Mouse (Mus musculus) heart, embryonic 15.5 days (tissue): Measurements from ENCODE around the gene Ear1. TPM values are rescaled to one million over a fixed set of nuclear protein-coding genes. Genes with fewer than 3 reads are reported as not detected.
A peak's percentile ranks its signal among the peaks of the same experiment; 100 is the strongest.
"Not testable (repeated sequence)": the region's sequence is repeated elsewhere in the genome, so short reads cannot be mapped to it uniquely, and the experiment has no call there.

Source experiments
- ATAC-seq: fragments of 200-750 bp; cut with Nextera tagmentation; replicated peaks from 2 replicates; pipeline ENCODE4 v1.8.0; 2017; ENCODE audit warnings: low read depth, moderate TSS enrichment; ENCODE audit not compliant: insufficient number of reproducible peaks, insufficient read depth, low FRiP score
- H3K27ac ChIP-seq: fragments of 300-500 bp; sonication (generic); 2 replicates; pipeline ENCODE4 v1.5.1; 2015; ENCODE audit warnings: mild to moderate bottlenecking, inconsistent platforms
- H3K27me3 ChIP-seq: fragments of 300-500 bp; sonication (generic); 2 replicates; pipeline ENCODE4 v1.6.1; 2015; ENCODE audit warnings: inconsistent platforms
- H3K36me3 ChIP-seq: fragments of 300-500 bp; sonication (generic); 2 replicates; pipeline ENCODE4 v1.6.1; 2015; ENCODE audit warnings: mild to moderate bottlenecking, inconsistent platforms
- H3K4me1 ChIP-seq: fragments of 300-500 bp; sonication (generic); replicated peaks from 2 replicates; pipeline ENCODE4 v1.6.1; 2015; ENCODE audit warnings: inconsistent platforms
- H3K4me2 ChIP-seq: fragments of 300-500 bp; sonication (generic); 2 replicates; pipeline ENCODE4 v1.6.1; 2015; ENCODE audit warnings: inconsistent platforms, mild to moderate bottlenecking, moderate library complexity
- H3K4me3 ChIP-seq: fragments of 300-500 bp; sonication (generic); 2 replicates; pipeline ENCODE4 v1.5.1; 2015; ENCODE audit warnings: mild to moderate bottlenecking, inconsistent platforms
- H3K9ac ChIP-seq: fragments of 300-500 bp; sonication (generic); 2 replicates; pipeline ENCODE4 v1.6.1; 2015; ENCODE audit warnings: mild to moderate bottlenecking, inconsistent platforms
- H3K9me3 ChIP-seq: fragments of 300-500 bp; sonication (generic); replicated peaks from 2 replicates; pipeline ENCODE4 v1.6.1; 2016; ENCODE audit warnings: inconsistent platforms
- WGBS: fragments of 180-500 bp; shearing (Covaris S2); methylation state at CpG from one replicate; pipeline ENCODE4 v1.1.7; 2015; ENCODE audit warnings: mixed read lengths; 5-methylcytosine and 5-hydroxymethylcytosine counted together
- polyA plus RNA-seq: library from polyadenylated mRNA; unstranded; fragments of >200 nt; fragmentation: Nextera tagmentation; extraction: Ambion mirVana; gene quantifications from 2 replicates; pipeline ENCODE4 v1.2.1, GENCODE M21; 2015

The Ear1 gene
- polyA plus RNA-seq, 1 experiment from 2014 or later = not detected

GRCm38 (mm10) chr14:43796069-43796904 is 79.0 kb downstream of the Ear1 start:
- no peak for ATAC-seq
- Histone ChIP-seq H3K27me3 (no peaks in the 10 kb centered on the region), H3K9ac (no peak overlapping the region), H3K4me1 (0 out of 2 replicates have a peak, but pooled peaks cover 4% of the 10 kb centered on the region), H3K4me2 (peak overlapping the region; percentile 60), H3K27ac (no peak overlapping the region), H3K36me3 (no peaks in the 10 kb centered on the region), H3K4me3 (peak overlapping the region; percentile 32), H3K9me3 (no peaks in the 10 kb centered on the region)
- 14% methylated on average over 14 of the region's 14 CpGs for WGBS

- WGBS = 56% methylated on average over 5 of the region's 5 CpGs
- H3K9ac ChIP-seq, ATAC-seq: not testable (repeated sequence)
Observed at GRCm38 (mm10) chr14:43793811-43794210, 81.5 kb downstream of the Ear1 start.

GRCm38 (mm10) chr14:43784645-43785044 is 90.7 kb downstream of the Ear1 start, which contains the start of gene Gm8180:
TSS of gene Gm8180 (minus strand) at chr14:43784745.
- H3K36me3 ChIP-seq, H3K9ac ChIP-seq, H3K27me3 ChIP-seq, H3K27ac ChIP-seq, H3K4me1 ChIP-seq, H3K4me2 ChIP-seq, H3K9me3 ChIP-seq, ATAC-seq, H3K4me3 ChIP-seq: not testable (repeated sequence)
- WGBS = 79% methylated on average over 3 of the region's 3 CpGs

More at GRCm38 (mm10) chr14:43793811-43794210, 81.5 kb downstream of the Ear1 start:
- not testable (repeated sequence) for H3K4me3 ChIP-seq, H3K36me3 ChIP-seq, H3K27me3 ChIP-seq, H3K4me1 ChIP-seq, H3K4me2 ChIP-seq, H3K9me3 ChIP-seq, H3K27ac ChIP-seq

Other genes starting within 250 kb of the Ear1 start
- not detected in 2 replicates for gene Gm8165, start 198.3 kb downstream of the Ear1 start, polyA plus RNA-seq
- gene Gm7324, start 177.7 kb downstream of the Ear1 start, polyA plus RNA-seq = 0.34 and 0.49 TPM in 2 replicates
- gene Gm16506, start 148.0 kb downstream of the Ear1 start, polyA plus RNA-seq = 0.09 TPM in 1 of 2 replicates, not detected in the other
- 0.10 TPM in 1 of 2 replicates, not detected in the other for gene Gm6526, start 127.7 kb downstream of the Ear1 start, polyA plus RNA-seq
- not detected in 2 replicates for gene Gm8180, start 90.8 kb downstream of the Ear1 start, polyA plus RNA-seq
- gene Ear10, start 48.0 kb upstream of the Ear1 start, polyA plus RNA-seq = not detected in 2 replicates
- gene Gm8113, start 49.9 kb upstream of the Ear1 start, polyA plus RNA-seq = 26.1 and 28.5 TPM in 2 replicates
- not detected in 2 replicates for gene Ang5, start 81.6 kb upstream of the Ear1 start, polyA plus RNA-seq
- gene Ang6, start 126.8 kb upstream of the Ear1 start, polyA plus RNA-seq = not detected in 2 replicates
- 0.67 TPM in 1 of 2 replicates, not detected in the other for gene Ear2, start 227.1 kb upstream of the Ear1 start, polyA plus RNA-seq
- not detected in 2 replicates for gene Gm3327, start 248.3 kb upstream of the Ear1 start, polyA plus RNA-seq